Mouse (Mus musculus) right cerebral cortex, adult 2 months (tissue): ENCODE measurements around the gene Sgms1.

ENCODE experiments used
- DNase-seq, 2 experiments: peaks; one replicate each; pipeline ENCODE4 v3.0.0; 2021 to 2022; ENCODE audit warnings: low spot score in 2 of 2

Sgms1 gene

GRCm38 (mm10) chr19:32383738-32384137 lies 5.8 kb downstream of the Sgms1 start:
- no peak for DNase-seq

DNA sequence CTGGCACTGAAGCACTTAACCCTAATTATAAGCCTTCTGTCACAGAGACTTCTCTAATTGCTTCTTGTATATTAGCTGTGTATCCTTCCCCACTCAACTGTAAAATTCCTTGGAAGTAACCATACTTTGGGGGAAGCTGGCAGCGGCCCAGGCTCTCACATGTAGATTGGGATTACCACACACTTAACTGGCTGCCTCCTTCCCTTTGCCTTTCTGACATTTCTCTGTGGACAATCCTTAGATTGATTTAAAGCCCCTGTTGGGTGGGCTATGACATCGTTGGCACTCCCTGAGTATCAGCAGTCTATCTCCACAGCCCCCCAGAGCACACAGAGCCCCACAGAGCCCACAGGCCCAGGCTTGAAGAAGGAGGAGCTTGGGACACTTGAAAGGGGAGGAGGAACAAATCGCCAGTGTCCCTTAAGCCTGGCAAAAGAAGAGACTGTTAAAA lies 8.0 kb downstream of the Sgms1 start:
- DNase-seq = no peak

DNA sequence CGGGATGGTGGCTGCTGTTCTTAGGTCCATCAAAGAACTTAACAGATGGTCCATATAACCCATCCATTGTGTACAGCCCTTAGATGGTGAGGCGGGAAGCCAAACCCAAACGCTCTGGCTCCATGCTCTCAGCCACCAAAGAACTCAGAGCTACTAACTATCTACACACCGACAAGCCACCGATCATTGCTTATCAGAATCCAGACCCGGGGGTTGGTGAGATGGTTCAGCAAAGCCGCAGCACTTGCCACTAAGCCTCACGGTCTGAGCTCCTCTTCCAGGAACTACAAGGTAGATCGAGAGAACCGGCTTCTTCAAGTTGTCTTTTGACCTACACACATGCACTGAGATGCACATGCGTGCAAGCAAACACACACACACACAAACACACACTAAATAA lies 8.8 kb downstream of the Sgms1 start:
- no peak for DNase-seq

DNA sequence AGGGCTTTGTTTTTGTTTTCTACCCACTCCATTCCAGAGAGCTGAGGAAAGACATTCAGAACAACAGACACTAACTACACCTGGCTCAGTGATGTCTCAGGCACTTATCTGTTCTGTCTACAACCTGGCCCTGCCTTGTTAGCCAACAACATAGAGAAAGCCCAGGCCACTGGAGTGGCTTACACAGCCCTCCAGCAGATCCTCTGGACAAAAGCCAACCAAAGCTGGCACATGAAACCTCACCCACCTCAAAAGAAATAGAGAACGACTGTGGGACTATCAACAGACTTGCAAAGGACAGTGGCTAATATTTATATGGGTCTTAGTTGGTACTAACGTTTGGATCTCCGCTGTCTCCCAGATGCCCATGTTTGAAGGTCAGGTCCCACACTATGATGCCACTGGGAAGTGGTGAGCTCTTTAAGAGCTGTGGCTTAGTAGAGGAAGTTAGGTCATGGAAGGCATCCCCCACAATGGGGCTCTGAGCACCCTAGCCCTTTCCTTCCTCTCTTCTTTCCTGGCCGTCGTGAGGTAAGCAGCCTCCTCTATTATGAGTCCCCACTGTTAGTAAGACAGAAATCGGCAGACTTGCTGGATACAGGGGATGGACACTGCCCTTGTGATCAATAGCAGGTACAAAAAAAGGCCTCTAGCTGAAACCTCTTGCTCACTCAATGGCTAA lies 10.1 kb downstream of the Sgms1 start:
- no peak for DNase-seq

- DNase-seq = no peak
These were observed 10.9 kb downstream of the Sgms1 start for GRCm38 (mm10) chr19:32378581-32378980.

GRCm38 (mm10) chr19:32377701-32378325 lies 11.7 kb downstream of the Sgms1 start:
- DNase-seq = peak in 1 of 2 experiments; percentile 20

DNA sequence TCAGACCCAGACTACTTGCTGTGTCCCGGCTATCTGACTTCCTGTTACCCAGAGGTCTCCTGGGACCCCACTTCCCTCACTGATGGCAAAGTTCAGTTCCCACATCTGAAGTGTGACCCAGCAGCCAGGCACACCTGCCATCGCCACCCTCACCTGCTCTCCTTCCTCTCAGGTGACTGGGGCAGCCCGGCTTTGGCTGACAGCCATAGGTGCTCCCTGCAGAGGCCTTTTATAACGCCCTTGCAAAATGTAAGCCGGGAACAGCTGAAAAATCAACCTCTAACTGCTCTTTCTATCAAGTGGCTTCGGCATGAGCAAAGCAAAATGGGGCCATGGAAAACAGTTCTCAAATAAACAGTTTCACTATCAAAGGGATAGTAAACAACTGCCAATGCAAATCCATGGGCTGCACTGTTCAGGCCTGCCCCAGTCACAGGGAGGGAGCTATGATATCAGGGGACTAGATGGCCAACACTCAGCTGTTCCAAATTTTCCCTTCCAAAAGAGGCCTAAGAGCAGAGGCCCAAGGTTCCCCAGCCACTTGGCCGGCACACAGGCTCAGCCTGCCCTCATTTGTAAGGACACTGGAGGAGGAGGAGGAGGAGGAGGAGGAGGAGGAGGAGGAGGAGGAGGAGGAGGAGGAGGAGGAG lies 12.5 kb downstream of the Sgms1 start:
- no peak for DNase-seq

- DNase-seq = no peak
These were observed 13.5 kb downstream of the Sgms1 start for GRCm38 (mm10) chr19:32376054-32376453.

- DNase-seq = no peak
These were observed 14.0 kb downstream of the Sgms1 start for GRCm38 (mm10) chr19:32375473-32375985.

DNA sequence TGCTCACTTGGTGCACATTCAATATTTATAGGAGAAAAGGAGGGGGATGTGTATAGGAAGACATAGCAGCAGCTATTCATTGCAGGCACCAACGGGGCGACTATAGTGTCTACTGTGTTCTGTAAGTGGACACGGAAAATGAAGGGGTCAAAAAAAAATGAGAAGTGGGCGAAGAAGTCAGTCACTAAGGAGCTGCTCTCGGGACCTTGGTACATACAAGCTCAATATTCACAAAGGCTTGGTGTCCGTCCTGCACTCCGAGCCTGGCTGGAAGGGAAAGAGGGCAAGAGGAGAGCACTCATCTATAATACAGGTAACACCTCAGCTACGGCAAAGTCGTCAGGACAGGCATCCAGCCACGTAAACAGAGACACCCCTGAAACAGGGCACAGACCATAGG lies 14.8 kb downstream of the Sgms1 start:
- no peak for DNase-seq

- no peak for DNase-seq
These were observed 15.5 kb downstream of the Sgms1 start for GRCm38 (mm10) chr19:32373865-32374655.

GRCm38 (mm10) chr19:32372373-32372772 lies 17.1 kb downstream of the Sgms1 start:
- DNase-seq = no peak

DNA sequence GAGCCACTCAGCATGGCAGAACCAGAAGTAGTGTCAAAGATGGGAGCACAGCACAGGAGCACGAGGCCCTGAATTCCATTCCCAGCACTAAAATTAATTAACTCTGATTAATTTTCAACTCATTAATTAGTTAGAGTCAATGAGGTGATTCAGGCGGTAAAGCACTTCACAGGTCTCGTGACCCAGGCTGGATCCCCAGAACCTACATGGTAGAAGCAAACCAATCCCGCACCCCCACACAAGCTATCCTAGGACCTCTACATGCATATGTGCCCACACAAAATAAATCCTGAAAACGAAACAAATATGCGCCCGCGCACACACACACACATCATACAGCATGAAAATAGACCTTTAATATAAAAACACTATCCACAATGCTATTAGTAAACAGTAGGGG lies 22.2 kb downstream of the Sgms1 start:
- DNase-seq = no peak

DNA sequence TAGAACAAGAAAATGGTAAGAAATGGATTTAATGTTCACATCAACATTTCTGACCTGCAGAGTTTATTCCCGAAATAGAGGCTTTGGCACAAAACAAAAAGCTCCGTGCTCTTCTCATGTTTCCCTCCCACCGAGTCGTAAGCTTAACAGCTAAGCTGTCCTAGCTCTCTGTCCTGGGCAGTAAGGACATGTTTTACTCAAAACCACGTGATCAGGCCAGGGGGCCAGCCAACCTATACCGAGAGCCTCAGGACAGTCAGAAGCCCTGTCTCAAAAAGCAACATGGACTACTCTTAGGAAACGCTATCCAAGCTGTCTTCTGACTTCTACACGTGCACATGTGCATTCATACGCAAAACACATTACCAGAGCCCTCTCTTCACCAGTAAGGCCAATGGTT lies 23.1 kb downstream of the Sgms1 start:
- no peak for DNase-seq

DNA sequence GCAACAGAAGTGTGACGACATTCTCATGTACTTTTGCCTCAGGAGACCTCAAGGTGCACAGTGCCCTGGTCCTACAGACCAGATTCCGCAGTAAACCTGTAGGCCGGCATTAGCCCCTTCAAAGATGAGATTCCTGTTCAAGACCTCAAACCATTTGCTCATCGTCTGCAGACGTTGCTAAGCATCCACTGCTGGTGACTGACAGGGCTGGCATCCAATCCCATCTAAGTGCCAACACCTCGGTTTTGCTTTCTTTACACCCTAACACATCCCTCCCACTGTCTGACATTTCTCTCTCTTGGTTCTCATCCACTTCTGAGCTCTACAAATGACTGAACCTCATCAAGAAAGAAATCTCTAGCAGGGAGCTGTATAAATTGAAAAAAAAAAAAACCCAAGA lies 24.4 kb downstream of the Sgms1 start:
- DNase-seq = peak; percentile 74 to 81

DNA sequence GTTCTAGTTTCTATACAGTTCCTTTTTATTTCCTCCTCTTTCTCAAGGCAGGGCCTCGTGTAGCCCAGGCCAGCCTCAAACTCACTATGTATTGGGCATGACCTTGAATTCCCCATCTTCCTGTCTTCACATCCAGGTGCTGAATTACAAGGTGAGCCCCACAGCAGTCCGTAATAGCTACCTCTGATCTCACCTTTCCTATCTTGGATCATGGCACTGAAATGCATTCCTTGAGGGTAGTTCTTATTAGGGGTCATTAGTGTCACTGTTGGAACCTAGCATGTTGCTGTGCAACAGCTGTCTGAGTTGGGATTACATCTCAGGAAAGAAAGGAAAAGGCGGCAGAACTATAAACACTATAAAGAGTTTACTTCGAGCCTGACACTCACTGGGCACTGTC lies 25.9 kb downstream of the Sgms1 start:
- DNase-seq = no peak

GRCm38 (mm10) chr19:32362520-32362919 lies 27.0 kb downstream of the Sgms1 start:
- no peak for DNase-seq

GRCm38 (mm10) chr19:32360989-32361698 lies 28.4 kb downstream of the Sgms1 start:
- no peak for DNase-seq

GRCm38 (mm10) chr19:32360546-32360945 lies 29.0 kb downstream of the Sgms1 start:
- no peak for DNase-seq

GRCm38 (mm10) chr19:32358699-32359517 lies 30.6 kb downstream of the Sgms1 start:
- DNase-seq = peak; percentile 31 to 50
